Mouse (Mus musculus): Measurements from ENCODE around the gene Btbd35f5. TPM values are rescaled to one million over a fixed set of nuclear protein-coding genes. Genes with fewer than 3 reads are reported as not detected.

Btbd35f5 gene
- not detected for polyA plus RNA-seq (2015; fragmentation: Illumina TruSeq; extraction: RNeasy Lipid Tissue Mini Kit (QIAGEN cat#74804); ENCODE audit: insufficient read depth, low replicate concordance)

GRCm38 (mm10) chrX:32973597-32973996 is at the start of gene Btbd35f5:
Gene Btbd35f5 (plus strand): TSS chrX:32973897.

DNA sequence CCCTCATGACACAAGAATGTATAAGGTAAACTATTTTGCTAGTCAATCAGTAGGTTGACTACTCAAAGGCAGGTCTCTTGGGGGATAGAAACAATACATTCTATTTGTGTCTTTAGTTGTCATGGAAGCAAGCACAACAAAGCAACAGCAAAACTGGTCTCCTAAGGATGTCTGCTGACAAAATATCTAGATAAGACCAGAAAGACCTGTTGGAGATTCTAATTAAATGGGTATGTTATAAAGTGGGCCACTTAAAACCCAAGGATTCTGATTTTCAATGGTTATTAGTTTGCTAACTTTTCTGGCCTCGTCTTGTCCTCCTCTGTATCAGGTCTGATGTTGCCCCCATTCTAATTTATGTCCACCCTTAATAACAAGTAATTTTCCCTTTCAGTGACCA is 32.2 kb upstream of the Btbd35f5 start, which contains the start of gene Gm21789:
TSS of gene Gm21789 (plus strand) at position 301 of the 400 bp plus-strand sequence.

Other genes starting within 250 kb of the Btbd35f5 start
- not detected for gene Btbd35f21, start 247.8 kb upstream of the Btbd35f5 start, polyA plus RNA-seq (2015; fragmentation: Illumina TruSeq; extraction: RNeasy Lipid Tissue Mini Kit (QIAGEN cat#74804); ENCODE audit: insufficient read depth, low replicate concordance)
- gene Btbd35f30, start 79.3 kb upstream of the Btbd35f5 start, polyA plus RNA-seq (2015; fragmentation: Illumina TruSeq; extraction: RNeasy Lipid Tissue Mini Kit (QIAGEN cat#74804); ENCODE audit: insufficient read depth, low replicate concordance) = not detected
- gene Gm21789, start 32.1 kb upstream of the Btbd35f5 start, polyA plus RNA-seq (2015; fragmentation: Illumina TruSeq; extraction: RNeasy Lipid Tissue Mini Kit (QIAGEN cat#74804); ENCODE audit: insufficient read depth, low replicate concordance) = not detected

Data from spleen, adult 10 weeks (tissue).